Mouse (Mus musculus): ENCODE measurements at regions not wholly inside any gene's neighbourhood (a gene's known extent, or its start where the extent isn't known, plus 50 kb on each side); places are given as distances from the start of the nearest gene placed in this dataset.

- H3K4me2 ChIP-seq (ENCODE audit: low read depth, low read length): no peak overlapping the region
- H3K27ac ChIP-seq (ENCODE audit: low read length): no peak overlapping the region
- H3K27me3 ChIP-seq (ENCODE audit: control insufficient read depth, insufficient read depth, low read length): no peaks in the 10 kb centered on the region
- H3K9me3 ChIP-seq (replicated peaks; ENCODE audit: control insufficient read depth, low read length): no peaks in the 10 kb centered on the region
- H3K4me1 ChIP-seq (ENCODE audit: control insufficient read depth, insufficient read depth, low read length): 0 out of 2 replicates have a peak, but pooled peaks cover 3% of the 10 kb centered on the region
- no peaks in the 10 kb centered on the region for H3K36me3 ChIP-seq (ENCODE audit: control insufficient read depth, insufficient read depth)
- no peak overlapping the region for H3K4me3 ChIP-seq (ENCODE audit: low read length)
- H3K9ac ChIP-seq (ENCODE audit: low read length): no peak overlapping the region
- ATAC-seq (replicated peaks; ENCODE audit: extremely low read depth, insufficient read depth, low FRiP score): no peak
These were observed 392.6 kb downstream of the Bcl11a start for GRCm38 (mm10) chr11:24470469-24470868.

GRCm38 (mm10) chr11:24472617-24473367, 394.9 kb downstream of the Bcl11a start:
- Histone ChIP-seq H3K27me3 (ENCODE audit: control insufficient read depth, insufficient read depth, low read length) (no peaks in the 10 kb centered on the region), H3K36me3 (ENCODE audit: control insufficient read depth, insufficient read depth) (no peaks in the 10 kb centered on the region), H3K4me3 (ENCODE audit: low read length) (no peak overlapping the region), H3K4me1 (ENCODE audit: control insufficient read depth, insufficient read depth, low read length) (0 out of 2 replicates have a peak, but pooled peaks cover 3% of the 10 kb centered on the region), H3K27ac (ENCODE audit: low read length) (no peak overlapping the region), H3K9ac (ENCODE audit: low read length) (no peak overlapping the region), H3K4me2 (ENCODE audit: low read depth, low read length) (no peak overlapping the region), H3K9me3 (replicated peaks; ENCODE audit: control insufficient read depth, low read length) (no peaks in the 10 kb centered on the region)
- 83% methylated on average over 8 of the region's 8 CpGs for WGBS
- ATAC-seq (replicated peaks; ENCODE audit: extremely low read depth, insufficient read depth, low FRiP score): no peak

DNA sequence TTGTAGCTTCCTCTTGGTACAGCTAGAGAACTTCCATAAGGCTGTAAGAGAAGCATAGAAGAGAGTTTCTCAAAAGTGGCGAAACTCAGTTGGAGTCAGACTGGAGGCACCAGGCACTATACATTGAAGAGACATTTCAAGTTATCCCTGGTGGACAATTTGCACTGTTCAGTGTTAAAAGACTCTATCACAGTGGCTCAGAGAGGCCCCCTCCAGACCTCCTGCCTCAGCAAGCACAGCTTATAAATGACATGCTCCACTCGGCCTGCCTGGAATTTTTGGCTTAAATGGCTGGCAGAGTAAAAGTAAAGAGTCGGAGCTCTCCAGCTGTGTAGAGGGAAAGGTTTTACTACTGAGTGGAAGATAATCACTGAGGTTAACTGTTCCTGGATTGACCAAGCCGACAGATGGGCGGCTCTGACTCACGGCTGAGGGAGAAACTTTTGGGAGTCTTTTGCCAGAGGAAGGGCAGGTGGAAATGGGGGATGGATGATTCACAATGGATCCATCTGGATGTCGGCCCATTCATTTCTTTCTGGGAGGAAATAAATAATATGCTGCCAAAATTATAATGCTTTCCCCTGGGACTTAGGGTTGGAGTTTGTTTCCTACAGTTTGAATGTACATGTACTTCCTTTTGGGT, 395.6 kb downstream of the Bcl11a start:
- H3K9me3 ChIP-seq (replicated peaks; ENCODE audit: control insufficient read depth, low read length): no peaks in the 10 kb centered on the region
- no peak overlapping the region for H3K9ac ChIP-seq (ENCODE audit: low read length)
- H3K36me3 ChIP-seq (ENCODE audit: control insufficient read depth, insufficient read depth): no peaks in the 10 kb centered on the region
- H3K4me3 ChIP-seq (ENCODE audit: low read length): no peak overlapping the region
- H3K27ac ChIP-seq (ENCODE audit: low read length): no peak overlapping the region
- ATAC-seq (replicated peaks; ENCODE audit: extremely low read depth, insufficient read depth, low FRiP score): no peak
- H3K4me2 ChIP-seq (ENCODE audit: low read depth, low read length): no peak overlapping the region
- H3K27me3 ChIP-seq (ENCODE audit: control insufficient read depth, insufficient read depth, low read length): no peaks in the 10 kb centered on the region
- 0 out of 2 replicates have a peak, but pooled peaks cover 3% of the 10 kb centered on the region for H3K4me1 ChIP-seq (ENCODE audit: control insufficient read depth, insufficient read depth, low read length)
- 46% methylated on average over 7 of the region's 7 CpGs for WGBS

GRCm38 (mm10) chr11:24502722-24503424, 425.0 kb downstream of the Bcl11a start:
- Histone ChIP-seq H3K4me2 (ENCODE audit: low read depth, low read length) (no peak overlapping the region), H3K27me3 (ENCODE audit: control insufficient read depth, insufficient read depth, low read length) (no peaks in the 10 kb centered on the region), H3K9me3 (replicated peaks; ENCODE audit: control insufficient read depth, low read length) (no peaks in the 10 kb centered on the region), H3K4me3 (ENCODE audit: low read length) (no peak overlapping the region), H3K27ac (ENCODE audit: low read length) (no peak overlapping the region), H3K9ac (ENCODE audit: low read length) (no peak overlapping the region), H3K36me3 (ENCODE audit: control insufficient read depth, insufficient read depth) (no peaks in the 10 kb centered on the region), H3K4me1 (ENCODE audit: control insufficient read depth, insufficient read depth, low read length) (no peaks in the 10 kb centered on the region)
- ATAC-seq (replicated peaks; ENCODE audit: extremely low read depth, insufficient read depth, low FRiP score): no peak
- WGBS: 31% methylated on average over 11 of the region's 11 CpGs

GRCm38 (mm10) chr11:24515568-24515967, 437.7 kb downstream of the Bcl11a start:
- no peak overlapping the region for H3K4me3 ChIP-seq (ENCODE audit: low read length)
- no peaks in the 10 kb centered on the region; the same call in 1 of the 2 replicates for H3K4me1 ChIP-seq (ENCODE audit: control insufficient read depth, insufficient read depth, low read length)
- ATAC-seq (replicated peaks; ENCODE audit: extremely low read depth, insufficient read depth, low FRiP score): no peak
- H3K27ac ChIP-seq (ENCODE audit: low read length): no peak overlapping the region
- no peaks in the 10 kb centered on the region for H3K9me3 ChIP-seq (replicated peaks; ENCODE audit: control insufficient read depth, low read length)
- H3K4me2 ChIP-seq (ENCODE audit: low read depth, low read length): no peak overlapping the region
- H3K9ac ChIP-seq (ENCODE audit: low read length): no peak overlapping the region
- no peaks in the 10 kb centered on the region for H3K36me3 ChIP-seq (ENCODE audit: control insufficient read depth, insufficient read depth)
- H3K27me3 ChIP-seq (ENCODE audit: control insufficient read depth, insufficient read depth, low read length): no peaks in the 10 kb centered on the region

DNA sequence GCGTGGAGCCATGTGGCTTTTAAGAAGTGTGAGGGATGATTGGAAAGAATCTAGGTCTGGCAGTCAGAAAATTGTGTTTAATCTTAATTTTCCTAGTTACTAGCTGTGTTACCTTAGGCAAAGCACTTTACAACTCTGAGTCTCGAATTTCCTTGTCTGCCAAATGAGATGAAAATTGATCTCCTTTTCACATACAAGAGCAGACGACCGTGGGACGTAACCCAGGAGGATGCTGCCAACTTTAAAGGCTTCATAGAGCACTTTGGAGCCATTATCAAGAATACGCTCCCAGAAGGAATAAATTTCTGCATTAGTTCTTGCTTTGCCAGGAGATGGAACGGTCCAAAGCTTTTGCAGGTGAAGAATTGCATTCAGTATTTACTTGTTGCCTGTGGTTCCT, 457.6 kb downstream of the Bcl11a start:
- no peaks in the 10 kb centered on the region for H3K9me3 ChIP-seq (replicated peaks; ENCODE audit: control insufficient read depth, low read length)
- no peaks in the 10 kb centered on the region for H3K4me1 ChIP-seq (ENCODE audit: control insufficient read depth, insufficient read depth, low read length)
- no peak overlapping the region for H3K9ac ChIP-seq (ENCODE audit: low read length)
- no peak for ATAC-seq (replicated peaks; ENCODE audit: extremely low read depth, insufficient read depth, low FRiP score)
- no peaks in the 10 kb centered on the region for H3K27me3 ChIP-seq (ENCODE audit: control insufficient read depth, insufficient read depth, low read length)
- WGBS: 72% methylated on average over 7 of the region's 7 CpGs
- no peak overlapping the region for H3K27ac ChIP-seq (ENCODE audit: low read length)
- H3K36me3 ChIP-seq (ENCODE audit: control insufficient read depth, insufficient read depth): no peaks in the 10 kb centered on the region
- H3K4me3 ChIP-seq (ENCODE audit: low read length): no peak overlapping the region
- no peak overlapping the region for H3K4me2 ChIP-seq (ENCODE audit: low read depth, low read length)

DNA sequence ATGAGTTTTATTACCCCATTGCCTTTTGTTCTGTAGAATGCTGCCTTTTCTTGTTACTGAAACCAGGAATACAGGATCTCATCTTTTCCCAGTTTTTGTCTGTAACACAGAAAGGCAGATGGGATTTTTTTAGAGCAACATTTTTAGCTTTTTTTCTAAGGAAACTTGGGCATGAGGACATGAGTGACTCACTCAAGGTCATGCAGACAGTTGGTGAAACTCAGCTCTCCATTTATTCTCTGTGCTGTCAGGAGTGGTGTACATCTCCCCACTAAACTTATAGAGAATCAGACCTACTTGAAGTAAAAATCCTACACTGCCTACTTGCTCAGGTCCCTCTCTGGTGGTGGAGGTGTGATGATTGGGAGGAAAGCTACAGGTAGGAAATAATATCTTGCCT, 459.9 kb downstream of the Bcl11a start:
- ATAC-seq (replicated peaks; ENCODE audit: extremely low read depth, insufficient read depth, low FRiP score): no peak
- H3K4me3 ChIP-seq (ENCODE audit: low read length): no peak overlapping the region
- H3K36me3 ChIP-seq (ENCODE audit: control insufficient read depth, insufficient read depth): no peaks in the 10 kb centered on the region
- H3K9ac ChIP-seq (ENCODE audit: low read length): no peak overlapping the region
- no peak overlapping the region for H3K4me2 ChIP-seq (ENCODE audit: low read depth, low read length)
- H3K9me3 ChIP-seq (replicated peaks; ENCODE audit: control insufficient read depth, low read length): no peaks in the 10 kb centered on the region
- no peak overlapping the region for H3K27ac ChIP-seq (ENCODE audit: low read length)
- H3K4me1 ChIP-seq (ENCODE audit: control insufficient read depth, insufficient read depth, low read length): no peaks in the 10 kb centered on the region
- H3K27me3 ChIP-seq (ENCODE audit: control insufficient read depth, insufficient read depth, low read length): no peaks in the 10 kb centered on the region

DNA sequence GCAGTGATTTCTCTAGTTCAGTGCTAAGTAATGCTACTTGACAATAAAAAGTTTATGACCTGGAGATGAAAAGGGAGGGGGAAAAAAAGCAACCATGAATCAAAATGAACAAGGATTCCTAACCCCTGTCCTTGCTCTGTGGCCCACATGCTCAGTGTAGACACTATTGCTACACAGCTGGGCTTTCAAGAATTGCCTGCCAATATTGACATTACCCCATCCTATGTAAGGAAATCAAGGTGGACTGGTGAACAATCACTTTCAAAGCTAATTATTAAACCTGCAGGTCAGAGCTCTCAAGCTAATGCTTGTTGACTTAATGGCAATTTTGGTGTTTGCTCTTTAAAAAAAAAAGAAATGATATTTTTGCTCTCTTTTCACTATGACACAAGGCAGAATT, 491.8 kb downstream of the Bcl11a start:
- no peak overlapping the region for H3K27ac ChIP-seq (ENCODE audit: low read length)
- no peak for ATAC-seq (replicated peaks; ENCODE audit: extremely low read depth, insufficient read depth, low FRiP score)
- H3K9me3 ChIP-seq (replicated peaks; ENCODE audit: control insufficient read depth, low read length): no peaks in the 10 kb centered on the region
- no peaks in the 10 kb centered on the region for H3K36me3 ChIP-seq (ENCODE audit: control insufficient read depth, insufficient read depth)
- H3K9ac ChIP-seq (ENCODE audit: low read length): no peak overlapping the region
- H3K4me1 ChIP-seq (ENCODE audit: control insufficient read depth, insufficient read depth, low read length): no peaks in the 10 kb centered on the region
- no peak overlapping the region for H3K4me3 ChIP-seq (ENCODE audit: low read length)
- no peaks in the 10 kb centered on the region for H3K27me3 ChIP-seq (ENCODE audit: control insufficient read depth, insufficient read depth, low read length)
- H3K4me2 ChIP-seq (ENCODE audit: low read depth, low read length): no peak overlapping the region

DNA sequence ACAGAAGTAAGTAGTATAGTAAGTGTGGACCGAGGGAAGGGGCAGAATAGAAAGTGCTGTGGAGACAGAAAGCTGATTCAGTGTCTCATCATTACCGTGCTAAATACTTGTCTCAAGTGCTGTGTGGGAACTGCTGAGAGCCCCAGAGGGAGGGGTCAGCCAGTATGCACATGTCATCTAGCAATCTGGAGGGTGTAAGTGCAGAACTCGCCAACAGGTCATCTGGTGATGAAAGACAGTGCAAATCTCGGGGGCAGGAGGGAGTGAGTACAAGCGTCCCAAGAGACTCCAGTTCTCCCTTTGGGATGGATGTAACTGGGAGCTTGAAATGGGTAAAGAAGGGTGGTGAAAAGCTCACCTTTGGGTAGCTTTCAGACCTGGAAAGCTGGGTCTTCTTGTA, 535.7 kb downstream of the Bcl11a start:
- Histone ChIP-seq H3K9me3 (replicated peaks; ENCODE audit: control insufficient read depth, low read length) (no peaks in the 10 kb centered on the region), H3K4me3 (ENCODE audit: low read length) (no peak overlapping the region), H3K27ac (ENCODE audit: low read length) (no peak overlapping the region), H3K9ac (ENCODE audit: low read length) (no peak overlapping the region), H3K27me3 (ENCODE audit: control insufficient read depth, insufficient read depth, low read length) (no peaks in the 10 kb centered on the region), H3K36me3 (ENCODE audit: control insufficient read depth, insufficient read depth) (no peaks in the 10 kb centered on the region), H3K4me1 (ENCODE audit: control insufficient read depth, insufficient read depth, low read length) (no peaks in the 10 kb centered on the region), H3K4me2 (ENCODE audit: low read depth, low read length) (no peak overlapping the region)
- WGBS: 18% methylated on average over 5 of the region's 5 CpGs
- peak; percentile 63; the same call in 1 of the 2 replicates for ATAC-seq (replicated peaks; ENCODE audit: extremely low read depth, insufficient read depth, low FRiP score)

Data from heart, embryonic 16.5 days (tissue).